Comparison of ENCODE assay signal across 8 mouse cellular contexts in the genomic region with DNA sequence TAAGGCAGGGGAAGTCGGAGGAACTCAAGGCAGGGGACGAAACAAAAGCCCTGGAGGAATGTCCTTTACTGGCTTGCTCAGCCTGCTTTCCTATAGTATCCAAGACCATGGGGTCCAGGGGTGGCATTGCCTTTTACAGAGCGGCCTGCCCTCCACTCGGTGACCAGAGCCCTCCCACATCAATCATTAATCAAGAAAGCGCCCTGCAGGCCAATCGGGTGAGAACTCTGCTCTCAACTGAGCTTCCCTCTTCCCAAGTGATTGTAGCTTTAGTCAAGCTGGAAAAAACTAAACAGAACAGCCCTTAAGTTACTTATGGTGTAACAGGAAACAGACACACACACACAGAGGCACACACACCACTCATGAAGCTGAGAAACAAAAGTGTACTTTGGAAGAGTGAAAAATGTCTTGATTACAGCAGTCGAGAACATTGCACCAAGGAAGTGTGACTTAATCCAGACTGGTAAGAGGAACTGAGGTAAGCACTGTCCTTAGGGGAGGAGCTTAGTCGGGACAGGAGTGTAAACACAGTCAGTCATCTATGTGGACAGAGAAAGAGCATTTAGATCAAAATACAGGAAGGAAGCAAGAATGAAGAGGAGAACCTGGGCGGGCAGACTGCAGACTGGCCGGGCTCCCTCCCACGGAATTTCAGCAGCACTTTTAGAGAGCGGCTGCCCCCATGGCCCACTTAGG.
A peak's percentile ranks its signal among the peaks of the same experiment; 100 is the strongest.
DNase-seq lines count a peak whose midpoint lies in the region; ATAC-seq and TF ChIP-seq lines count a peak whose summit lies in the region.

No protein-coding gene starts in this region.

- no peak for DNase-seq in midbrain, postnatal 0 days (ENCODE audit: low spot score)
- peak; percentile 34 for DNase-seq in limb, embryonic 10.5 days (ENCODE audit: low spot score)
- DNase-seq in monocyte, adult 2 months (ENCODE audit: low read depth in 1 of 2, low spot score in 2 of 2), result peak; percentile 34 to 36
- DNase-seq in cerebellum, adult 9-11 months, result no peak
- DNase-seq in urinary bladder, postnatal 10 days (ENCODE audit: low spot score), result no peak
- DNase-seq in urinary bladder, postnatal 14 days (ENCODE audit: low spot score), result no peak

- ATAC-seq in midbrain, embryonic 15.5 days (replicated peaks), result no peak
- no peak for ATAC-seq in midbrain, postnatal 0 days (ENCODE audit: low FRiP score)
- peak; percentile 78 for ATAC-seq in heart, embryonic 15.5 days (replicated peaks; ENCODE audit: insufficient number of reproducible peaks, insufficient read depth, low FRiP score, low read depth)

- H3K9me3 ChIP-seq in midbrain, embryonic 15.5 days, result no peaks in the 10 kb centered on the region
- H3K9me3 ChIP-seq in midbrain, postnatal 0 days (ENCODE audit: low read length), result no peaks in the 10 kb centered on the region
- no peaks in the 10 kb centered on the region for H3K9me3 ChIP-seq in heart, embryonic 15.5 days (replicated peaks)
- H3K9me3 ChIP-seq in limb, embryonic 10.5 days (replicated peaks), result no peaks in the 10 kb centered on the region

- H3K4me3 ChIP-seq in midbrain, embryonic 15.5 days, result no peak overlapping the region
- H3K4me3 ChIP-seq in midbrain, postnatal 0 days (ENCODE audit: low read depth, low read length), result no peak overlapping the region
- H3K4me3 ChIP-seq in heart, embryonic 15.5 days, result no peak overlapping the region
- no peak overlapping the region for H3K4me3 ChIP-seq in limb, embryonic 10.5 days

- 77% methylated on average over 12 of the region's 12 CpGs for WGBS in midbrain, embryonic 15.5 days
- WGBS in midbrain, postnatal 0 days, result 81% methylated on average over 12 of the region's 12 CpGs
- WGBS in heart, embryonic 15.5 days, result 41% methylated on average over 12 of the region's 12 CpGs
- 53% methylated on average over 12 of the region's 12 CpGs for WGBS in limb, embryonic 10.5 days

- H3K27ac ChIP-seq in midbrain, embryonic 15.5 days, result 0 out of 2 replicates have a peak overlapping the region, but pooled peaks have one; percentile 25
- H3K27ac ChIP-seq in midbrain, postnatal 0 days (ENCODE audit: low read depth, low read length), result no peak overlapping the region
- peak overlapping the region; percentile 84 for H3K27ac ChIP-seq in heart, embryonic 15.5 days
- peak overlapping the region; percentile 64 for H3K27ac ChIP-seq in limb, embryonic 10.5 days

- H3K4me1 ChIP-seq in midbrain, embryonic 15.5 days, result peaks cover 6% of the 10 kb centered on the region; the same call in 1 of the 2 replicates
- H3K4me1 ChIP-seq in midbrain, postnatal 0 days (ENCODE audit: insufficient read depth, low read length), result no peaks in the 10 kb centered on the region; the same call in 1 of the 2 replicates
- peaks cover 15% of the 10 kb centered on the region for H3K4me1 ChIP-seq in heart, embryonic 15.5 days (replicated peaks)
- H3K4me1 ChIP-seq in limb, embryonic 10.5 days, result peaks cover 29% of the 10 kb centered on the region

- H3K9ac ChIP-seq in midbrain, embryonic 15.5 days, result no peak overlapping the region
- no peak overlapping the region for H3K9ac ChIP-seq in midbrain, postnatal 0 days (replicated peaks; ENCODE audit: low read length, poor library complexity, severe bottlenecking)
- H3K9ac ChIP-seq in heart, embryonic 15.5 days, result no peak overlapping the region

- TF ChIP-seq CTCF in midbrain, postnatal 0 days (IDR thresholded peaks at IDR 0.05), result no peak

- H3K27me3 ChIP-seq in midbrain, embryonic 15.5 days (replicated peaks), result no peaks in the 10 kb centered on the region
- no peaks in the 10 kb centered on the region for H3K27me3 ChIP-seq in midbrain, postnatal 0 days (ENCODE audit: insufficient read depth, low read length)
- no peaks in the 10 kb centered on the region for H3K27me3 ChIP-seq in heart, embryonic 15.5 days
- H3K27me3 ChIP-seq in limb, embryonic 10.5 days (ENCODE audit: low read depth, poor library complexity, severe bottlenecking), result no peaks in the 10 kb centered on the region

- 0 out of 2 replicates have a peak, but pooled peaks cover 6% of the 10 kb centered on the region for H3K36me3 ChIP-seq in midbrain, embryonic 15.5 days (replicated peaks)
- peaks cover 6% of the 10 kb centered on the region for H3K36me3 ChIP-seq in midbrain, postnatal 0 days (ENCODE audit: insufficient read depth, low read length)
- H3K36me3 ChIP-seq in heart, embryonic 15.5 days, result peaks cover 3% of the 10 kb centered on the region; the same call in 1 of the 2 replicates
- H3K36me3 ChIP-seq in limb, embryonic 10.5 days, result peaks cover 32% of the 10 kb centered on the region

- H3K4me2 ChIP-seq in midbrain, embryonic 15.5 days, result no peak overlapping the region
- H3K4me2 ChIP-seq in midbrain, postnatal 0 days (ENCODE audit: low read depth, low read length, poor library complexity, severe bottlenecking), result no peak overlapping the region
- H3K4me2 ChIP-seq in heart, embryonic 15.5 days, result peak overlapping the region; percentile 9; the same call in 1 of the 2 replicates

Comparison
In these comparisons a context has a peak if more than half of its experiments do, and no peak if none do; other contexts are left out.
1. DNase-seq: peak in limb, embryonic 10.5 days (single experiment) and monocyte, adult 2 months (2 of 2); none in midbrain, postnatal 0 days (single experiment), cerebellum, adult 9-11 months (single experiment), urinary bladder, postnatal 10 days (single experiment) and urinary bladder, postnatal 14 days (single experiment).